Mouse (Mus musculus): ENCODE results near the gene Prkg1. TPM values are rescaled to one million over a fixed set of nuclear protein-coding genes. Genes with fewer than 3 reads are reported as not detected.

Prkg1 gene
- total RNA-seq, 1 experiment from 2014 or later = 21.6 TPM

DNA sequence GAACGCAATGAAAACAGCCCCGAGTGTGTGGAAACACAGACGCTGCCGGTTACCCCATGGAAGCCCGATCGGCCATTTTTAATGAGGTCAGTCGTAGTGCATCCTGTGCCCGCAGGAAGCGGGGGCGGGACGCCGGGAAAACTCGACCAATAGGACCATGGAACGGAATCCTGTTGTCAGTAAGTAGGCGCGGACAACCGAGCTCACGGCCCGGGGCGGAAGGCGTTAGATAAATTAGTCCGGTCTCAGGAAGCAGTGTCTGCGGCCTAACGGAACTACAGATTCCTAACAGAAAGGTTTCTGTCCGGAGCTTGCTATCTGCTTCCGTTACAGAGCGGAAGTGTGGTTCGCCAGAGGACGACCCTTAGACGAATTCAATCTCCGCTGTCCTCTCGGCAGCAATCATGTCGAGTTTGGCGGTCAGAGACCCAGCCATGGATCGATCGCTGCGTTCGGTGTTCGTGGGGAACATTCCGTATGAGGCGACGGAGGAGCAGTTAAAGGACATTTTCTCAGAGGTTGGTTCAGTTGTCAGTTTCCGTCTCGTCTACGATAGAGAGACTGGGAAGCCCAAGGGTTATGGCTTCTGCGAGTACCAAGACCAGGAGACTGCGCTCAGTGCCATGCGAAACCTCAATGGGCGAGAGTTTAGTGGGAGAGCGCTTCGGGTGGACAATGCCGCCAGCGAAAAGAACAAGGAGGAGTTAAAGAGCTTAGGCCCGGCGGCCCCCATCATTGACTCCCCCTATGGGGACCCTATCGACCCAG lies 682.0 kb downstream of the Prkg1 start, which contains the start of gene Cstf2t:
Gene Cstf2t, plus strand, starts transcription at position 176 of the 768 bp plus-strand sequence.
- ATAC-seq (replicated peaks in 1 of 2; ENCODE audit: insufficient read depth in 1 of 2, low FRiP score in 2 of 2, low TSS enrichment in 1 of 2, low read depth in 1 of 2, poor library complexity in 2 of 2, severe bottlenecking in 2 of 2) = peak; percentile 99

DNA sequence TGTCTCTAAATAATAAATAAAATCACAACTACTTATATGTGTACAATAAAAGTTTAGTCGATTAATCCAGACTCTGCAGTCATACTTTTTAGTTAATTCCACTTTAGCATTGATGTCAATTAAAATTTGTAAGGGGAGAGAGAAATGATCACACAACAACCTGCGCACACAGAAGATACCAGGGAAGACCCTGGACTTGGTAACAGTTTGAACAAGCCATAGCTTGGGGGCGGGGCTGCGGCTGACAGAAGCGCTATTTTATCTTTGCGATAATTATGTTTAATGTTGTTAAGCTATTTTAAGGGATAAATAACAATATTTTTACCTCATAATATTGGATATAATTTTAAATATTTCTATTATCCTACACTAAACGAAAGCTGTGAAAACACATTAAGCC lies 682.6 kb downstream of the Prkg1 start:
- ATAC-seq (replicated peaks in 1 of 2; ENCODE audit: insufficient read depth in 1 of 2, low FRiP score in 2 of 2, low TSS enrichment in 1 of 2, low read depth in 1 of 2, poor library complexity in 2 of 2, severe bottlenecking in 2 of 2) = no peak; a peak in 1 of 4 replicates

DNA sequence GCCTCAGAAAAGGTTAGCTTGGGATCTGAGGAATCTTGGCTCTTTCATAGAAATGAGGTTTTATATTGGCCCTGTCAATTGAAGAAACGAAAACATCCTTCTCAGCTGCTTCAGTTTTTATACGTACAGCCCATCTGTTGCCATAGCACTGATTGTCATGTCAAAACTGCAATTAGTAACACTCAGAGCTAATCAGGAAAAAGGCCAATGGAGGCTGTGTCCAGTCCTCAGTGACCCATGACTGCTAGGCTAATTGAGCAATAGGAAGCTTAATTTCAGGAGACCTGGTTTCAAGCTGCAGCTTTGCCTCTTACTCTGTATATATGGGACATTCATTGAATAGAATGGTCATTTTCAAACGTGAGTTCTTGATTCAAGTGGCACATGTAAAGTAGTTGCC lies 686.6 kb downstream of the Prkg1 start:
- ATAC-seq (replicated peaks in 1 of 2; ENCODE audit: insufficient read depth in 1 of 2, low FRiP score in 2 of 2, low TSS enrichment in 1 of 2, low read depth in 1 of 2, poor library complexity in 2 of 2, severe bottlenecking in 2 of 2) = no peak

DNA sequence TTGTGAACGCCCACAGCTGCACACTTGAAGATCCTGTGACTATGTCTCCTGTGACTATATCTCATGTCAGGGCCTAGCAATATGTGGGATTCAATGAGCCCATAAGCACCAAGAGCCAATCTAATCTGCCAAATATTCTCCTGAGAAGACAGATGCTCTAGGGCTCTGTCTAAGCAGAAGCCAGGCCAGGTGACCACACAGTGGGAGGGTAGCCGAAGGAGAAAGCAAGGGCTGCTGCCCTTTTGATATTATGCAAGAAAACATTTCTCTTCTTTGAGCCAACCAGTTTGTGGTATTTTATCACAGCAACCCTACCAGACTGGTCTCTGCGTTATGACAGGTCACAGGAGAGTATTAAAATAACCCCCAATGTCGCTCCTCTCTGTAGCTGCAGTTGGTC lies 688.7 kb downstream of the Prkg1 start:
- no peak for ATAC-seq (replicated peaks in 1 of 2; ENCODE audit: insufficient read depth in 1 of 2, low FRiP score in 2 of 2, low TSS enrichment in 1 of 2, low read depth in 1 of 2, poor library complexity in 2 of 2, severe bottlenecking in 2 of 2)

DNA sequence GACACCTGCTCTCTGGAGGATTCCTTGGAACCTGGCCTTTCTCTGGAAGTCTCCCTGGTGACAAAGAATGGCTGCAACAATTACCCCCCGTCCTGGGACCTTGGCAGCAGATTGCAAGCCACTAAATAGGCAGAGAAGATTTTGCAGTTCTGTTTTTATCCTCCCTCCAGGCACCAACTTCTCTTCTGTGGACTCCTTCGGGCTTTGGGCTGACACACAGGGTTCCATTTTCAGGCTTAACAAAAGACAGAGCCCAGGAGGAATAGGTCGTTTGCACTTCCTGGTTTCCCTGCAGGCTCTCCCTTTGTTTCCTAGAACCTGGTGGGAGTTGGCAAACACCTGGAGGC lies 690.1 kb downstream of the Prkg1 start:
- ATAC-seq (replicated peaks in 1 of 2; ENCODE audit: insufficient read depth in 1 of 2, low FRiP score in 2 of 2, low TSS enrichment in 1 of 2, low read depth in 1 of 2, poor library complexity in 2 of 2, severe bottlenecking in 2 of 2) = no peak

DNA sequence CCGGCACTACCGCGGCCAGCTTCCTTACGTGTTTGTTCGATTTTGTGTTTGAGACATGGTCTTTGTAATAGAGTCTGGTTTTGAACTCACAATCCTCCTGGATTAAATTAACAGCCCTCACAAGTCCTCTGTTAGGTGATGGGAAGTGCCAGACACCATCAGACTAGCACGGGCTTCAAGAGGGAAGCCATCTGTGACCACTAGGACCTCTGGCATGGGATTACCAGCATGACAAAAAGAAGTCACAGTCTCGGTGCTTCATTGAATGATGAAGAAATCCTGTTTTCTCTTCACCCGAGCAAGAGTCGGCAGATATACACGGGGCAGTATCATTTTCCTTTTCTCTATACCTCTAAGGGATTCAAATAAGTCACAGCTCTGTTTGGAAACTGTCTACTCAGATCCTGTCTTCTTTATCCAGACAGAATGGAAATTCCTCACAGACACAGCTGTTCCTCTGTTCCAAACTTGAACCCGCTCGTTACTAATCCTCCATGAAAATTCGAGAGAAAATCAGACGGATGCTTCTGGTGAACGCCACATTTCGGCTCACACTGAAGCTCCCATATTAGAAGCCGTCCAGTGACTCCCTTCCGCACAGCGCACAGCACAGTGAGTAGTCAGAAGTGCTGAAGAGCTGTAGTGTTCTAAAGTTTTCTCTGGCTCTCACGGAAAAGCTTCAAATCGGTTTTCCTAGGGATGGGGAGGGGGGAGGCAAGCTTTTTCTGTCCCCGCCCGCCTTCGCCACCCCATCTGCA lies 690.7 kb downstream of the Prkg1 start:
- ATAC-seq (replicated peaks in 1 of 2; ENCODE audit: insufficient read depth in 1 of 2, low FRiP score in 2 of 2, low TSS enrichment in 1 of 2, low read depth in 1 of 2, poor library complexity in 2 of 2, severe bottlenecking in 2 of 2) = no peak

DNA sequence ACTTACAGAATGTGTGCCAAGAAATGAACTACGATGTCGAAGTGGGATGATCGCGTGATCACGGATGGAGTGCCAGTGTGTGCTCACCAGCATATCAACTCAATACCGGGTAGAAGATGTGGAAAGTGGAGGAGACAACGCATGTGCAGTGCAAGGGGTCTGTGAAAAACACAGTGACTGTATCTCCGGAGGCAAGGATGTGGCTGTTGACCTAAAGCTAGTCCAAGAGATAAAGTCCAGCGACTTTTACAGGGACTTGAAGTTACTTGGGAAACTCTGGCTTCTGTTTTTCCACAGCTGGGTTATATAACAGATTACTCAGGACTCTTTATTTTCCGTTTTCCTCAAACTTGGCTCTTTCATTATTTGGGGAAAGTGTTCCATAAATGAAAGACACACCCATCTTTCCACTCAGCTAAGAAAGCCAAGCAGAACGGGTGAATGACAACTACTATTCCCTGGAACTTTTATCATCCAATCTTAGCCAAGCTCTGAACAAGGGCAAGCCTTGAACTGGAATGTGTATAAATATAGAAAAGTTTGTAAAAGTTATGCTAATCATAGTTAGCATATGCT lies 699.5 kb downstream of the Prkg1 start:
- no peak for ATAC-seq (replicated peaks in 1 of 2; ENCODE audit: insufficient read depth in 1 of 2, low FRiP score in 2 of 2, low TSS enrichment in 1 of 2, low read depth in 1 of 2, poor library complexity in 2 of 2, severe bottlenecking in 2 of 2)

DNA sequence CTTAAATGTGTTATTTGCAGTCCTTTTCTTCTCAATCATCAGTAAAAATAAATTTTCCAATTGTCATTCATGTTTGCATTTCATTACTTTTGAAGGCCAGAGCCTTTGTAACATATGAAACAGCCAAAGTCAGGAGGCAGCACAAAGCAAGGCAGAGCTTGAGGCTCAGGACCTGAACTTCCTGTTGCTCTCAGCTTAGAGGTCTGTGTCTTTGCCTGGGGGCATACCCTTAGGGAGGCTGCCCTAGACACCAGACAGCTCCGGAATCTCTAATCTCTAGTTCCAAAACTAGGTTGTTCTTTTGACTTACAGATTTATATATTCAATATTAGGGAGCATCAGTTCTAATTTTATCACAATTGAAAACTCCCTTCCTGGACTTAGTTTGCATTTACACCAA lies 700.1 kb downstream of the Prkg1 start:
- ATAC-seq (replicated peaks in 1 of 2; ENCODE audit: insufficient read depth in 1 of 2, low FRiP score in 2 of 2, low TSS enrichment in 1 of 2, low read depth in 1 of 2, poor library complexity in 2 of 2, severe bottlenecking in 2 of 2) = no peak

DNA sequence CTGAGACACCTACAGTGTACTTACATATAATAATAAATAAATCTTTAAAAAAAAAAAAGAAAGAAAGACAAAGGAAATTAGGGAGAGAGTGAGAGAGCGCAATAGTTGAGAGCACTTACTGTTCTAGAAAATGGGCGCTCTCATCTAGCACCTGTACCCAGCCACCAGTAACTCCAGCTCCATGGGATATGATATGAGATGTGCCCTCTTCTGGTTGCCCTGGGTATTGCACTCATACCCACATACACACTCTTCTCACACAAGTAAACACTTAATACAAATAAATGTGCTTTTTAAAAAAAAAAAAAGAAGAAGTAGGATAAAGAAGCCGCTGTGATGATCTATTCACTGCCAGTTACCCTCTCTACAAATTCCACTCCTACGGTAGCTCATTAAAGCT lies 718.2 kb downstream of the Prkg1 start:
- ATAC-seq (replicated peaks in 1 of 2; ENCODE audit: insufficient read depth in 1 of 2, low FRiP score in 2 of 2, low TSS enrichment in 1 of 2, low read depth in 1 of 2, poor library complexity in 2 of 2, severe bottlenecking in 2 of 2) = no peak

DNA sequence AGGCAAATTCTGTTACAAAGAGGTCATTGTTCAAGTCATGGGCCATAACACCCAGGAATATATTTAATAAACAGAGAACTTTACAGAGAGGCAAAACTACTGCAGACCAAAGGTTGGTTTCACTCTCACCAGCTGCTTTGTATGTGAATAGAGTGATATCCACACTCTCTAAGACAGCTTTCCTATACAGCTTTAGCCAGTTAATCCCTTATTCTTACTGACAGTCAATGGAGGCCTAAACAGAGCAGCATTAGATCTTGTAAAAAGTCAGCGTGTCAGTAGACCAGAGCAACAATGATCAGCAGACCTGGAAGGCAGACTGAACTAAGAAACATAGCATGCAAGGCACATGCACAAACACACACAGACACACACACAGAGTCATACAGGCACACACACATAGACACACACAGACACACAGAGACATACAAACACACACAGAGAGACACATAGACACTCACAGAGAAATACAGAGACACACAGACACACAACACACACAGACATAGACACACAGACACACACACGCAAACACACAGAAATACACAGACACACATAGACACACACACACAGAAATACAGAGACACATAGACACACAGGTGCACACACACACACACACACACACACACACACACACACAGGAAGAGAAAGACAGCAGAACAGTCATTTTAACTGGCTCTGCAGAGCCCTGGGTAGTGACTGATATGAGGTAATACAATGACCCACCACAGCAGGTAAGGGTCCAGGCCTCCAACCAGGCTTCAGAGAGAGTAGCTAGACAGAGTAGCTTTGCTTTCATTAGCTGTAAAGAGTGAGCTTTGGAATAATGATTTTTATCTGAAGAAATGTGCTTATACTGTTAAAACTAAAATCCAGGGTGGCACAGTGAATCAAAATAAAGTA lies 723.6 kb downstream of the Prkg1 start:
- no peak for ATAC-seq (replicated peaks in 1 of 2; ENCODE audit: insufficient read depth in 1 of 2, low FRiP score in 2 of 2, low TSS enrichment in 1 of 2, low read depth in 1 of 2, poor library complexity in 2 of 2, severe bottlenecking in 2 of 2)

DNA sequence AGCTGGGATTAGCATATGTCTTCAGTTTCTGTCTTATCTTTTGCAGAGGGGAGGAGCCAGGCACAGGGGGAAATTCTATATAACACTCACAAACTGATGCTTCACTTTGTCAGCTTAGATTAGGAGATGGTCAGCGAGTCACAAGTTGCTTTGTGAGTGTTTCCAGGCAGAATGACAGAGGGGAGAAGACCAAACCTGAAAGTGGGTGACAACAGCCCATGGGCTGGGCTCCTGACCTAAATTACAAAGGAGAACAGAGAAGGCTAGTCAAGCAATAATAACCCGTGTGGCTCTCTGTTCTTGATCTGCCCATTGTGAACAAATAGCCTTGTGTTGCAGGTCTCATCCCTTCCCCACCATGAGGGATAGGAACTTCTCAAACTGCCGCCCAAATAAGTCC lies 725.9 kb downstream of the Prkg1 start:
- no peak for ATAC-seq (replicated peaks in 1 of 2; ENCODE audit: insufficient read depth in 1 of 2, low FRiP score in 2 of 2, low TSS enrichment in 1 of 2, low read depth in 1 of 2, poor library complexity in 2 of 2, severe bottlenecking in 2 of 2)

DNA sequence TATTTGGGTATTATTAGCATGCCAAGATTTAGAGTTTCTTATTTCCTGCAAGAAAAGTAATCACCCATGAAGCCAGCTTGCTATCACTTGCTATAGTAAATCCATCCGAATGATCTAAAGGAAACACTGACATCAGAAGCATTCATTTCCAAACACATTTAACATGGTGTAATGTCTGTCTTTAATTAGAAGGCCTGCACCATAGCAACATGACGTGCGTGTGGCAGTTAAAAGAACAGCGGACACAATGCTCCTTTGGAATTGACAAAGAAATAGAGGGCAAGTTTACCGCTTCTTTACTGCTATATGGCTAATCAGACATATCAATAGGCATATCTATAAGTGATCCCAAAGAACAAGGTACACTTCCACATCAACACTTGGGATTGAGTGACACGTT lies 733.2 kb downstream of the Prkg1 start:
- ATAC-seq (replicated peaks in 1 of 2; ENCODE audit: insufficient read depth in 1 of 2, low FRiP score in 2 of 2, low TSS enrichment in 1 of 2, low read depth in 1 of 2, poor library complexity in 2 of 2, severe bottlenecking in 2 of 2) = no peak

DNA sequence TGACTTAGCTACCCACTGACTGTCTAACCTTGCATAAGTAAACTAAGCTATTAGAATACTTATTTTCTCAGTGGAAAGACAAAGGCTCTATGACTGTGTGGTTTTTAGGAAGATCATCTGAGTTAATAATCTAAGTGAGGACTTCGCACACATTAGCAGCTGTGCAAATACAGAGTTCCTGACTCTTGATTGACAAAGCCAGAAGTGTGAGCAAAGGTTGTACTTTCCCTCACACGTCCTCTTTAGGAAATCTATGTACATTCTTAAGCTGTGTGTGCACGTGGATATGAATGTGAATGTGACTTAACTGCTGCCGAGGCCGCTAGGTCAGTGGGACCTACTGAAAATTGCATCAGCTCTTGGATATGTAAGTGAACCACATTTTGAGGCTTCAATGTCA lies 738.0 kb downstream of the Prkg1 start:
- no peak for ATAC-seq (replicated peaks in 1 of 2; ENCODE audit: insufficient read depth in 1 of 2, low FRiP score in 2 of 2, low TSS enrichment in 1 of 2, low read depth in 1 of 2, poor library complexity in 2 of 2, severe bottlenecking in 2 of 2)

DNA sequence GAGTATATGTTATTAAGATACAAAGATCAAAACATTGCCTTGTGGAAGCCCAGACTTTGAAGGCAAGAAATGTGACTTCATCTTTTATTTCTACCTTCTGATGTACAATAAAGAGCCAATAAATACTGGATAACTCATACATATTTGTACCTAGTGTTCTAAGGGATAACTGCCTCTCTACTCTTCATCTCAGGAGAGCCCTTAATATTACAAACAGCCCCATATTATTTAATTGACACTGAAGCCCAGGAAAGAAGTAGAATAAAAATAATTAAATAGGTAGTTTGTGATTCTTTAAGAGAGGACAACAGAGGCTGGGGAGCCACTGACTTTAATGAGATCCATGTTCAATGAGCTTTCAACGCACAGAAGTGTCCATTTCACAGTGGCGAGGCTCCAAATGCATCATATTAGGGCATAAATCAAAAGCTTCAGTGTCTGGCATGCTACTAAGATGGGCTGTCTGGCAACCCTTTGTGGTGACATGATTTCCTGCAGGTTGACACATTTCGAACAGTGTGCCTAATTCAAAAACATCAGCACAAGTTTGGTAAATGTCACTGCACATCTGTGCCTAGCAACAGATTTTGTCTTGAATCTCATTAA lies 753.2 kb downstream of the Prkg1 start:
- ATAC-seq (replicated peaks in 1 of 2; ENCODE audit: insufficient read depth in 1 of 2, low FRiP score in 2 of 2, low TSS enrichment in 1 of 2, low read depth in 1 of 2, poor library complexity in 2 of 2, severe bottlenecking in 2 of 2) = no peak

DNA sequence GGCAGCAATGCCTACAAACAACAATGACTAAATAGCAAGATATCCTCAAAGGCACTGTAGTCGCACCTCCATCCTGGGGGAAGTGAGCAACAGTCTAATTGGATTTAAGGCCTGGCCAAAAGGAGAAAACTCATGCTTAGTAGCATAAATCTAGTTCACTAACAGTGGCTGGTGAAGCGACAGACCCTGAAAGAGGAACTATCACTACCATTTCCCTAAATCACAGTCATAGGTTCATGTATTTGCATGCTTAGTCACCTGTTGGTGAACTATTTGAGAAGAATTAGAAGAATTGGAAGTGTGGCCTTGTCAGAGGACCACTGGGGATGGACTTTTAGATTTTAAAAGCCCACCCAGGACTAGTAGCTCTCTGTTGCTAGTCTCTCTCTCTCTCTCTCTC lies 766.3 kb downstream of the Prkg1 start:
- no peak; a peak in 1 of 4 replicates for ATAC-seq (replicated peaks in 1 of 2; ENCODE audit: insufficient read depth in 1 of 2, low FRiP score in 2 of 2, low TSS enrichment in 1 of 2, low read depth in 1 of 2, poor library complexity in 2 of 2, severe bottlenecking in 2 of 2)

DNA sequence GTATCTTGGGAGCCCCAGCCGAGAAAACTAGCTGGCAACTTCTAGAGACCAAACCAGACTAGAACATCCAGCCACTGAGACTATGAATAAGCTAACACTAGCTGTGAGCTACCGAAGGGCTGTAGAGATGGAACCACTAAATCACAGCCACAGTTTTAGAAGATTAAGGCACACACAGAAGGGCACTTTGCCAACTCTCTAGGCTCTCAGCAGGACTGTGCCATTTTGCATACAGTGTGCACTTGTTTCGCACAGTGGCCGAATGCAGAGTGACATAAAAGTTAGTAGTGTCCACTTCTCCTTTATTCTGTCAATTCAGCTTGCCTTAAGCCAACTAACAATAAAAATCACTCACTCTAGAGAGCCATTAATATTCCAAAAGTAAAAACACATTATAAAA lies 774.4 kb downstream of the Prkg1 start:
- no peak for ATAC-seq (replicated peaks in 1 of 2; ENCODE audit: insufficient read depth in 1 of 2, low FRiP score in 2 of 2, low TSS enrichment in 1 of 2, low read depth in 1 of 2, poor library complexity in 2 of 2, severe bottlenecking in 2 of 2)

DNA sequence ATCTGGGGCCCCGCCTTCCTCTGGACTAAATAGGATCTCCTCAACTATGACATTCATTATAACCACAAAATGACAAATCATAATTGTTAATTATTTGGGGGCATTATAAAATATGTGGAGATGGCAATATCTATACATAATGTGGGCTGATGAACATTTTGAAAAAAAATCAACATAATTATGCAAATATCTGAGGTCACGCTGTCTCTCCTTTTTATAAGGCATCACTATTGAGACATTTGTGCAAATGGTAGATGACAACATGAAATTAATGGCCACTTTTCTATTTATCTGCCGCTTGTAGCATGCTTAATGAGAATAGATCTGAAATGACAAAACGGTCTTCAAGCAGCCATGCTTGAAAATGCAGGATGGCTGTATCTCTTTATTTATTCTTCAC lies 782.4 kb downstream of the Prkg1 start:
- no peak for ATAC-seq (replicated peaks in 1 of 2; ENCODE audit: insufficient read depth in 1 of 2, low FRiP score in 2 of 2, low TSS enrichment in 1 of 2, low read depth in 1 of 2, poor library complexity in 2 of 2, severe bottlenecking in 2 of 2)
